Mouse (Mus musculus) cerebellum, adult 8-10 months (tissue): ENCODE data around the gene Pnrc1.
"Not testable (repeated sequence)": the region's sequence is repeated elsewhere in the genome, so short reads cannot be mapped to it uniquely, and the experiment has no call there.

Experiments
- DNase-seq: peaks from one replicate; pipeline ENCODE4 v3.0.0; 2022

The Pnrc1 gene

GRCm38 (mm10) chr4:33290002-33290401, at the start of gene Pnrc1:
Pnrc1 (minus strand) TSS chr4:33290163.
- DNase-seq: no peak

GRCm38 (mm10) chr4:33337999-33338398, 48.0 kb upstream of the Pnrc1 start:
- DNase-seq: no peak

GRCm38 (mm10) chr4:33332956-33333455, 43.0 kb upstream of the Pnrc1 start:
- no peak for DNase-seq

- DNase-seq: no peak
Observed at GRCm38 (mm10) chr4:33331147-33331546, 41.2 kb upstream of the Pnrc1 start.

- no peak for DNase-seq
Observed at GRCm38 (mm10) chr4:33315840-33316239, 25.9 kb upstream of the Pnrc1 start.

- DNase-seq: not testable (repeated sequence)
Observed at GRCm38 (mm10) chr4:33314150-33314549, 24.2 kb upstream of the Pnrc1 start.

GRCm38 (mm10) chr4:33310840-33311437, 21.0 kb upstream of the Pnrc1 start:
- no peak for DNase-seq

- DNase-seq: peak; percentile 93
Observed at GRCm38 (mm10) chr4:33309764-33310757, 20.1 kb upstream of the Pnrc1 start, which contains the start of gene Rngtt. Rngtt (plus strand) TSS chr4:33310311.

GRCm38 (mm10) chr4:33307146-33307545, 17.2 kb upstream of the Pnrc1 start:
- no peak for DNase-seq

GRCm38 (mm10) chr4:33303057-33303456, 13.1 kb upstream of the Pnrc1 start:
- no peak for DNase-seq

- DNase-seq: not testable (repeated sequence)
Observed at GRCm38 (mm10) chr4:33300891-33301665, 11.1 kb upstream of the Pnrc1 start.

GRCm38 (mm10) chr4:33292409-33293370, 2.7 kb upstream of the Pnrc1 start:
- peak; percentile 67 for DNase-seq

GRCm38 (mm10) chr4:33290878-33291277, 915 bp upstream of the Pnrc1 start:
- DNase-seq: no peak

- no peak for DNase-seq
Observed at GRCm38 (mm10) chr4:33289106-33289650, 785 bp downstream of the Pnrc1 start.

GRCm38 (mm10) chr4:33285448-33285847, 4.5 kb downstream of the Pnrc1 start:
- DNase-seq: no peak

- no peak for DNase-seq
Observed at GRCm38 (mm10) chr4:33284083-33284880, 5.7 kb downstream of the Pnrc1 start.

- DNase-seq: no peak
Observed at GRCm38 (mm10) chr4:33281891-33282685, 7.9 kb downstream of the Pnrc1 start.

GRCm38 (mm10) chr4:33273437-33273836, 16.5 kb downstream of the Pnrc1 start:
- DNase-seq: no peak
